Mouse (Mus musculus) naive thymus-derived CD4-positive, alpha-beta T cell, adult 2 months (primary cell): Measurements from ENCODE around the gene Mfn2.
"Not testable (repeated sequence)": the region's sequence is repeated elsewhere in the genome, so short reads cannot be mapped to it uniquely, and the experiment has no call there.

Source experiments
- DNase-seq: peaks from one replicate; pipeline ENCODE4 v3.0.0-alpha.2; 2011; ENCODE audit warnings: low read depth

The Mfn2 gene

DNA sequence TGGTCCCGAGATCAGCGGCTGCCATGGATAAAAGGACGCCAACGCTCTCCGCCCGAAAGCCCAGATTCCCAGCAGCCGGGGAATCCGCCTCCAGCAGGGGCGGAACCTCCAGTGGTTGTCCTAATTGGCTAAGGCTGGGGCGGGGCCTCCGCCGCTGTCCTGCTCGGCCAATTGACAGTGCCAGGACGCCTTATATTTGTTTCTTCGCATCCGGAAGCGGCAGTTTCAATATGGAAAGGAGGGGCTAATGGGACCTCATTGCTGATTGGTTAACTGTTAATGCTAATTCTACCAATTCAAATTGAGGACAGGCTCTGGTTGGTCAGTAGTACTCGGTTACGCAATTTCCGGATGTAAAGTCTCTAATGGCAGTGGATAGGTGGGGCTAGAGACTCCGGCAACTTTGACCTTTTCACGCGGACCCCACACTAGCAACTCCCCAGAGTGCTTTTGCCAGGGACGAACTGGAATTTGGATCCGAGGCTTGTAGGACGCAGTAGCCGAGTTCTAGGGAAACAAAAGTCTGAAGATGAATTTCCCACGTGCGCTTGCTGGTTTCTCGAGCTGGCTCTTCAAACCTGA, 36.0 kb downstream of the Mfn2 start, which contains the start of the genes Miip and Fv1:
TSS of gene Miip (minus strand) at position 367 of the 582 bp plus-strand sequence.
TSS of gene Fv1 (plus strand) at position 530 of the 582 bp plus-strand sequence.
- DNase-seq, result peak; percentile 97

DNA sequence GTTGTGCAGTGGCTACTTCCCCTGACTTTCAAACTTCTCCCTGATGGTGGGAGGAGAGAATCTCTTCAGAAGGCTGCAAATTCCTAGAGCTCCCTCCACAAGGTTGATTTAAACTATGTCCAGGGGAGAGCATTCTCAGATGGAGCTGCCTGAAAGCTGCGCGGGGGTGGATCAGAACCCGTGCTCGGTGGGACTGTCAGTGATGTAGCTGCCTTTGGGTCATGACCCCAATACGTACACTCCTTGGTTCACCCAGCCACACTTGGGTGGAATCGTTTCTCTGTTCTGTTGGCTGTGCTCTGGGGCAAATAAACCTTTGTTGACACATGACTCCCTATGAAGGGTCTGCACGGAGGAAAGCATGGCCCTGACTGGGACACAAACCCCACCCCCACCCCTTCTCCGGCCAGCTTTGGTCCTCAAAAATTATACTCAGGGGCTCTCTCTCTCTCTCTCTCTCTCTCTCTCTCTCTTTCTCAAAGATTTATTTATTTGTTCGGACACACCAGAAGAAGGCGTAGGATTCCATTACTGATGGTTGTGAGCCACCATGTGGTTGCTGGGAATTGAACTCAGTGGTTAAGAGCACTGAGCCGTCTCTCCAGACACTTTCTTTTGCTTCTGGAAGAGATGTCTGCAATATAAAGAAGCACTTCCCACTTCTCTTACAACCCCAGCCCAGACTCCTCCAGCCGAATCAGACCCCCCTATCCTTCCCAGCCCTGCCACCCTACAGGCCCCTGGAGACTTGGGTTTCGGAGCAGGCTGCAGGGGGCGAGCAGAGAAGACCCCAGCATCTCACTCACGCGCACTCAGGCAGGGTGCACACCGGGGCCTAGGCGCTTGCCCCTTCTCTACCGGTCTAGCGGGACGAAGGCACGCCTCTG, 36.7 kb downstream of the Mfn2 start:
- DNase-seq, result no peak

DNA sequence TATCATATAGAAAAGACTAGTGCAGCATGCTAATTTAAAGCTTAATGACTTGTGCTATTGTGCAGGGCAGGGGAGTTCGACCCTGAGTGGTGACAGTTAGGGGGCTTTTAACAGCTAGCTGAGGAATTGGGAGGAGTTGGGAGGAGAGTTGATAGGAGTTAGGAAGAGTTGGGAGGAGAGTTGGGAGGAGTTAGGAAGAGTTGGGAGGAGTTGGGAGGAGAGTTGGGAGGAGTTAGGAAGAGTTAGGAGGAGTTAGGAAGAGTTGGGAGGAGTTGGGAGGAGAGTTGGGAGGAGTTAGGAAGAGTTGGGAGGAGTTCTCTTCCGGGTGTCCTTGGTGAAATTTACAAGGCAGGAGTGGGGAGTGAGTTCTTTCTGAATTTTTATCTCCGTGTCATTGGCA, 37.7 kb downstream of the Mfn2 start:
- DNase-seq, result not testable (repeated sequence)

DNA sequence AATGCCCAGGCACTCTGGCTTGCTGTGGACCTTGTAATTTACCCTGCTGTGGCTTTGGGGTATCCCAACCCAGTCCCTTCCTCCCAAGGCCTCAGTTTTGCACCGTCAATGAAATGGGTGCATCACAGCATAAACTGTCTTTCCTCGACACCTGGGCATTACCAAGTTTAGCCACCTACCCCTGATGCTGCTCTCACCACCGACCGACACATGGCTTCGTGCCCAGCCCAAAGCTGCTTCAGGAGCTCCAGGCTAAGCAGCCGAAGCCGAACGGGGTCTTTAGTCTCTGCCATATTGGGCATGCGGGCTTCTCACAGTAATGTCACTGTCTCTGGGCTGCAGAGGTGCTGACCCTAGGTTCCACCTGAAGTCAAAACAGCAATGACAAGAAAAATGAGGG, 38.4 kb downstream of the Mfn2 start:
- no peak for DNase-seq

DNA sequence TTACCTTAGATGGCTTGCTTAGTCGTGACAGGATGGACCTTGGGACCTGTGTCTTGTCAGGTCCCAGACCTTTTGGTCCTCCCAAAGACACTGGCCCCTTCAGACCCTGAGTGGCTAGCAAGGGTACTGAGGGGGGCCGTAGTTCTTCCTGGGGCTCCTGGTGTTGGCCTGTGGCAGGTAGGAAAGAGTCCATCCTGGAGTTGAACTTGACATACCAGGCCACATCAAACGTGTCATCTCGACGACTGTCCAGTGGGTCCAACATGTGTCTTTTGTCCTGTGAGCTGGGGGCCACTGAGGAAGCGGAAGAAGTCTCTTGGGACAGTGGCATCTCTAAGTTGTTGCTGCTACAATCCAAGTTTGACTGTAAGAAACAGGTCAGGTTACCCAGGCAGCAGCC, 38.9 kb downstream of the Mfn2 start:
- DNase-seq, result no peak

DNA sequence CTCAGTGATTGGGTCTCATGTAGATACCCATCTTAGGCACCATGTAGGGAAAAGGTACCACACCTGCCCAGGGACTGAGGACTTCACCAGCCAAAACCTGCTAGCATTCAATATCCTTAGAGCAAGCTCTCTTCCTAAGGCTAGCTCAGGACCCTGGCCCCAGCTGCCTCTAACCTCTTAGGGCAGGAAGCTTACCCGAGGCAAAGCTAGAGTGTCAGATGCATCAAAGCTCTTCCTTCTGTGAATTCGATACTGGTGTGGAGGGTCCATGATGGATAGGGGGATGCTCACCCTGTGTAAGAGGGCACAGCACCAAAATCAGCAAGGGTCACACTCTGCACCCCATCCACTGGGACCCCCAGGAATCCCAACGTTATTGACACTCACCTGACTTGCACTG, 42.5 kb downstream of the Mfn2 start:
- DNase-seq, result no peak

DNA sequence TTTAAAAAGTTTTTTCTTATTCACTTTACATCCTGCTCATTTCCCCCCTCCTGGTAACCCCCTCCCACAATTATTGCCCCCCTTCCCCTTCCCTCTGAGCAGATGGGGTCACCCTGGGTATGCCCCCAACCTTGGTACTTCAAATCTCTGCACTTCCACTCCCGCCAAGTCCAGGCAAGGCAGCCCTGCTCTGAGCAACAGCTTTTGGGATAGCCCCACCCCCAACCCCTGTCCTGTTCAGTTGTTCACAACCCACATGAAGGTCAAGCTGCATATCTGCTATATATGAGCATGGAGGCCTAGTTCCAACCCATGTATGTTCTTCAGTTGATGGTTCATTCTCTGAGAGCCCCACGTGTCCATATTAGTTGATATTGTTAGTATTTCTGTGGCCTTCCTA, 53.7 kb downstream of the Mfn2 start:
- DNase-seq, result no peak

DNA sequence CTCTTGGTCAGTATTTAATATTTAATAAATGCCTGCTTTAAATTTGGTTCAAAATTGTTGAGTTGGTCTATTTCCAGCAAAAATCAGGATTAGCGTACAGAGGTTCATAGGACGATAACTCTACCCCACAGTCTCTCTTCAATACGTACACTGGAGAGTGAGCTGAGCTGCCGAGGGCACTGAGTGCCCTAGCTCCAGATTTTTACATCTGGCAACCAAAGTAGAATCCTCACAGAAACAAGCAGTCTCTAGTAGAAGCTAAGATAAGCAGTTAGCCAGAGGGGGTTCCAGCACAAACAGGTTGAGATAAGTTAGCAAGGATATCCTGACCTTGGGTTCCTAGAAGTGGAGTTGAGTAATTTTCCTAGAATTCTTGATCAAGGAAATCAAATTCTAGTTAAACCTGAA, 55.9 kb downstream of the Mfn2 start:
- no peak for DNase-seq

DNA sequence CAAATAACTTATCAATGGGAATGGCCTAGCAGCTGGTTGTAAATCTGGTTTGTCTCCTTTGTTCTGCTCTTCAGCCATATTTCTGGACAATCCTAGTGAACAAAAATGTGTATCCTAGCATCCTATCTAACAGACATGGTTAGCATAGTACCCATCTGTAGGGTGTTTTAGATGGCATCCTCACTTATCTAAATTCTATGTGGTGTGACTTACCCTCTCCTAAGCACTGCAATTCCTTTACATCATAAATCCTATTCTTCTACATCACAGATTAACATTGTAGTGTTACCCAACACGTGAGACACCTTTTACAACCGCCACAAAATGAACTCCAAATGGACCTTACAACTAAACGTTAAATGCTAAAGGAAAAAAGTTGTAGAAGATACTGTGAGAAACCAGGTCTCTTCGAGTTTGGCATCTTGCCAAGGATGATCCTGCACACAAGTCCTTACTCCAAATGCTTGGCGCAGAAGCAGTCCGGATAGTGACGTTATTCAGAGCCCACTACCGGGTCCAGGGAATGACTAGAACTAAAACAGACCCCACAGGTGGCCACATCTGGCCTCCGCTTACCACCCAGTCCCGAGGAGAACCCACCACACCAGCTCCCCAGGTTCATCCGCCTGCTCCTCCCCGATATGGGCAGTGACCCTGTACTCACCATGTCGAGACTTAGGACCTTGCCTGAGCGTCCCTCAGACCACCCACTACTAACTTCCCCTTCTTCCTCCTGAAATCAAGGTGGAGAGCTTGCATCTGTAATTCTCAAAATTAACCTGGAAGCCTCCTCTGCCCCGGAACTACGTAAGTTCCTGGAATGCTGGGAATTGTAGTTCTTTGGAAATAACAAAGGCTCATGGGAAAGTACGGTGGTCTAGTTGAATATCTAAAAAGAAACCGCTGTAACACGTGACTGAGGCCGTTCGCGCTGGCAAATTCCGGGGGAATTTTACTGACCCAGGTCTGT, 56.6 kb downstream of the Mfn2 start, which contains the start of gene Zfp933:
TSS of gene Zfp933 (minus strand) at position 753 of the 970 bp plus-strand sequence.
- DNase-seq, result peak; percentile 87

DNA sequence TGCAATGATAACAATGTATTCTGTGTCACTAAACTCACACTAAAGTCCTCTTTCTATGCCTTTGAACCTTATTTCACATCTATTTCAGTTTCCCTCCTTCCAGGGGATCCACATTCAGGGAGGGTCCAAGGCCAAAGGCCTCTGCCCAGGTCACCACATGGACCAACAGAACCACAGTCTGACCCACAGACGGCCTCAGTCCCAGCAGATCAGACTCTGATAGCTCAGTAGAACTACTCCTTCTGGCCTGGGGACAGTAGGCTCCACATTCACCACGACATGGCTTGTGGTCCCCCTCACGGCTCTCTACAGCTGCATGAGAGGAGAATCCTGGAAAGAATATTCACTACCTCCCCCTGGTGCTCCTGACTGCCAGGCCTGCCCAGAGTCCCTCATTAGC, 61.6 kb downstream of the Mfn2 start:
- DNase-seq, result no peak

DNA sequence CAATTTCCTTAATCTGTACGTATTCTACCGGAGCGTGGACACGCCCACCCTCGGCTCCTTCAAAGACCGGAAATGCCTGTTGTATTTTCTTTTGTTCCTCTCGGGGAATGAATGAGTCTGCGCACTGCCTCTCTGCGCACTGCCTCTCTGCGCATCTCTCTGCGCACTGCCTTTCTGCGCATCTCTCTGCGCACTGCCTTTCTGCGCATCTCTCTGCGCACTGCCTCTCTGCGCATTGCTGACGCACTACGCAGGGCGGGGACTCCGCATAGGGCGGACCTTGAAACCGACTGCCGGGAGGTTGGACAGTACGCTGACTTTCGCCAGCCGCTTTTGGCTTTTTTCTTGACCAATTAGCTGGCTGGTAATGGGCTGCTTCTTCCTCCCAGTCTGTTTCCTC, 65.2 kb downstream of the Mfn2 start:
- DNase-seq, result not testable (repeated sequence)

DNA sequence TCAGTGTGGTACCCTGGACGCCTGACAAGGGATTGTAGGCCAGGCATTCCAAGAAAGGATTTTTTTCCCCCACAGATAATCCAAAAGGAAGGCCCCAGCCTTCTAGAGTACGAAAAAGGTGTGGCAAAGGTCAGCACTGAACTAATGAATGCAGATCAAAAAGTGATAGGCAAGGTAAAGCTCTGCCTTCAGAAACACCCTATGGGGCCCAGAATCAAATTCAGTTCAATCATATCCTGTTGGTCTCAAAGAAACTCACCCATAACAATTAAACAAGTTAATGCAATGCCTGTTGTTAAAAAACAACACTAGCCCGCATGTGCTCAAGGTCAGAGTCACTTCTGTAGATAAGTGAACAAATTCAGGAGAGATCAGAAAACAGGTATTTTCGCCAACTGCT, 80.1 kb downstream of the Mfn2 start:
- DNase-seq, result no peak
